Mouse (Mus musculus) kidney, adult 8-10 months (tissue): ENCODE measurements around the gene Setd1b.
"Not testable (repeated sequence)": the region's sequence is repeated elsewhere in the genome, so short reads cannot be mapped to it uniquely, and the experiment has no call there.

Experiments used
- DNase-seq, 2 experiments: peaks; one replicate each; pipeline ENCODE4 v3.0.0; 2022

Gene Setd1b

DNA sequence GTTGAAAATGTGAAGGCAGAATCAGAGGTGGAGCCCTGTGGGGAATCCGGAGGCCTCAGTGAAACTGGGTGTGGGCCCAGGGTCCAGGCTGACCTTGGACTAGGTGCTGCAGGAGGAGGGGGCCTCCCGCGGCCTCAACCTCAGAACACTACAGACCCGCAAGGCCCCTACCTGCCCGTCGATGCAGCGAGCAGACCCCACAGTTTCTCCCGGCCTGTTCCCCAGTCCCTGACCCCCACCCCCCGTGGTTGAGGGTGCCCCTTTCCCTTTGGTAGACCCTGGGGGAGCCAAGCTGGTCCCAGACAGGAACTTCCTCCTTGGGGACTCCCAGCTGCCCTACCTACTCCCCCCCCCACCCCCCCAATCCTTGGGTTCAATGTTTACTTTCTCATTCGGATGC is 24.4 kb downstream of the Setd1b start:
- no peak for DNase-seq

DNA sequence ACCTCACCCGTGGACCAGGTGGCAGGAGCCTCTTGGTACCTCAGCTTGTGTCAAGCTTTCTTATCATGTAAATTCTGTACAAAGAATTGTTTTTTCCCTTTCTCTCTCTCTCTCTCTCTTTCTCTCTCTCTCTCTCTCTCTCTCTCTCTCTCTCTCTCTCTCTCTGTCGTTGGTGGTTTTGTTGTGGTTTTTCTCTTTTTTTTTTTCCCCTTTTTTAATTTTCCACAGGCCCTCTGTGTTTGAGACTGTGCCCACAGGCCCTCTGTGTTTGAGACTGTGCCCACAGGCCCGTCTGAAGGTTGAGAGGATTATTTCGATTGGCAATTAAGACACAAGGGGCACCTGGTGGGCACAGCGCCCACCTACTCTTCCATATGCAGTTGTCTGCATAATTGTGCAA is 25.6 kb downstream of the Setd1b start:
- no peak for DNase-seq

DNA sequence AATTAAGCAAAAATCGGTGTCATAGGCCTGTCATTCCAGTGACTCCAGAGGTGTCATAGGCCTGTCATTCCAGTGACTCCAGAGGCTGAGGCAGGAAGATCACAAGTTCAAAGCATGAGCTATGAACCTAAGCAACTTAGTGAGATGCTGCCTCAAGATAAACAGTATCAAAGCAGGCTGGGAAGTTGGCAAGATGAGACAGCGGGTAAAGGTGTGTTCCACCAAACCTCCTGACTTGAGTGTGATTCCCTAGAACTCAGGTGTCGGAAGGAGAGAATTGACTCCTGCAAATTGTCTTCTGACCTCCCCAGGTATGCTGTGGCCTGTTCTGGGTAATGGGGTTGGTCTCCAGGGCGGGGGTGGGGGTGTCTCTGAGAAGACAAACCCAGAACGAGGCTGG is 27.3 kb downstream of the Setd1b start, which contains the start of gene Psmd9:
Gene Psmd9 (plus strand): TSS at position 130 of the 400 bp plus-strand sequence.
- DNase-seq: no peak

DNA sequence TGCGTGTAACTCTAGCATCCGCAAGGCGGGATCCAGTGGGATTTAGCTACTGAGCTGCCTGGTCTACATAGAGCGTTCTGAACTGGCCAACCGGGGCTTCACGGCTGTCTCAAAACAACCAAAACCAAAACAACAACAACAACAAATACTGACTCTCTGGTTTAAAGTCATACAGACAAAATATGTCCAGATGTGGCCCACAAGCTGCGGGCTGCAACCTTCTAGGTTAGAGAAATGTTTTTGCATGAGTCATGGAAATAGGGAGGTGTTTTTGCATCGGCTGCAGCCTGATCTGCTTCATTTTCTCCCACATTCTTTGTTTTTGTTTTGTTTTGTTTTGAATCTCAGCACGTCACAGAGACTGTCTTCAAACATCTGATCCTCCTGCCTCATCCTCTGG is 28.4 kb downstream of the Setd1b start:
- no peak for DNase-seq

DNA sequence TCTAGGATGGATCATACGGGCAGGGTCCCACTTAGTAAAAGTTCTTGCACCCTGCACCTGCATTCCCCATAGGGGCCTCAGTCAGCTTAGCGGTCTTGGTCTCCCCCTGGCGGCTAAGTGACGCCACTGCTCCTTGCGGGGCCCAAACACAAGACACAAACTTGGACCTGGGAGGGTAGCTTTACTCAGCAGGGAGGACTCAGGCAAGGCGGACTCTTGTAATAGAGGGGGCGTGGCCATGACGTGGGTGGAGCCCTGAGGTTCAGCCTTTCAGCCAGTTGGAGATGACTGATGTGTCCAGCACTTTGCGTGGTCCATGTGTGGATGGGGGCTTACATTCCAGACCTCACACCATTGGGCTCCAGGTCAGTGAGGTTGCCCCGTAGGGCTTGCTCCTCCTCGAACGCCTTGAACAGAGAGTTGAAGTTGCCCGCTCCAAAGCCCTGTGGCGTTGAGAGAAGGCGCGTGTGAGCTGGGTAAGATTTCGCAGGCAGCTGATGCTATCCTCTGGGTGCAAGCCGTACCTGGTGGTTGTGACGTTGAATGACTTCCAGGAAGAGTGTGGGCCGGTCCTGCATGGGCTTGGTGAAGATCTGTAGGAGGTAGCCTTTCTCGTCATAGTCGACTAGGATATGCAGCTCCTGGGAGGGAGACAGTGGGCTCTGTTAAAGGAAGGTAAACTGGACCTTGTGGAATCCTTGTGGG is 29.8 kb downstream of the Setd1b start:
- DNase-seq: peak; percentile 88

DNA sequence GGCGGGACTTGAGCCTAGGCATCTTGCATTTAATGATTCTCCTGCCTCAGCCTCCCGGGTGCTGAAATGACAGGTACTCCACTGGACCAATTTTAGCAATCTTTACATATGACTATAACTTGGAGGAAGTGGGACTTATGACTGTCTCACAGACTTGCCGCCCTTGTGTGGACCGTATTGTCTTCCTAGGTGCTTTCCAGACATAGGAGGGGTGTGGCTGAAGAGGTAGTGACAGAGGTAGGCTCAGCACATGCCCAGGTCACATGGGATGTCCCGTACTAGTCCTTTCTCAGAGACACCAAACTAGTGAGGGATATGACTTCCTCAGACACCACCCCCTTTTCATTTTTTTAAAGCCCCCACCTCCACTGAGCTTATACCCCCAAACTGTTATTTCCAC is 36.8 kb downstream of the Setd1b start:
- DNase-seq: no peak

DNA sequence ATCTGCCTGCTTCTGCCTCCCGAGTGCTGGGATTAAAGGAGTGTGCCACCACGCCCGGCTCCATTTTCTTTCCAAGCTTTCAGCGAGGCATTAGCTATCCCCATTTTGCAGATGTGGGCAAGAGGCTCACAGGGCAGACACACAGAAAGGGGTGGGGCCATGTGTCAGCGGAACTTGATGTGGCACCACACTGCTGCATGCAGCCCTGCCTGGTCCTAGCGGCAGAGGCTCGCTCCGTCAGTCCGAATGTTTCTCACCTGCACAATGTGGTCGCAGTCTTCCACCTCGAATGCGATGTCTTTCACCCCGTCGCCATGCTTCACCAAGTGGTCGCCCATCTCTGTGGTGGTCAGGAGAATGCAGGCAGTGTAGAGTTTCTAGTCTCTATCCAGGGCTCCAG is 38.4 kb downstream of the Setd1b start:
- no peak for DNase-seq

DNA sequence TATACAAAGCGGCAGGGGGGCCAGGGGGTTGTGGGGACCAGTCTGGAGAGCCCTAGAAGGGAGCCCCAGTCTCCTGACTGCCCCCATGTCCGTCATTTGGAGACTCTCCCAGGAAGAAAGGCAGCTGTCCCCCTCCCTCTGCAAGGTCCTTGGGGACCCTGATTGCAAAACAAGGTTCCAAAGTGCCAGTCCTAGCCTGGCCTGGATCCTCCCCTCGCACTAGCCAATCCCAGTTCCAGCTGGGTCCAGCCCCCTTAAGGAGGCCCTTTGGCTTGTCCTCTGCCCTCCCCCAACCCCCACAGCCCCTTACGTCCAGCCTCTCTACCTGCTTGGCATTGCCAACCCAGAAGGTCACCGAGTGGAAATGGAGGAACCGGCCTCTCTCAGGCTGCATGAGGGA is 39.5 kb downstream of the Setd1b start:
- DNase-seq: peak; percentile 81 to 85

DNA sequence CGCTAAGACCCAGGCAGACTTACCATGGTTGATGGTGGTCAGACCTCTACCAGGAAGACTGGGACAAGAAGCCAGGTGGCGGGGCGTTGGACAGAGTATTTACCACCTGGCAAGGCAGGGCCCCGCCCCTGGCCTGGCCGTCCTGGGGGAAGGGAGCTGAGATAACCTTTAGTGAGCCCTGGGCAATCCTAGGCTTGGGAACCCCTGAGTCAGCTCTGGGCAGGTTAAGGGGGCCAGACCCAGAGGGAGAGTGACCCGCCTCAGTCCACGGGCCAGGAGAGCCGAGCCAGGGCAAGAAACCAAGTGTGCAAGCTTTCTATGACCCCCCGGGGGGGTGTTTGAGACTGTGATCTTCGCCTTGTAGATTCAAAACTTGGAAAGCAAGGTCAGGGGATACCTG is 40.7 kb downstream of the Setd1b start, which contains the start of gene Hpd:
Gene Hpd (minus strand): TSS at position 77 of the 400 bp plus-strand sequence.
- DNase-seq: peak; percentile 42 to 81

DNA sequence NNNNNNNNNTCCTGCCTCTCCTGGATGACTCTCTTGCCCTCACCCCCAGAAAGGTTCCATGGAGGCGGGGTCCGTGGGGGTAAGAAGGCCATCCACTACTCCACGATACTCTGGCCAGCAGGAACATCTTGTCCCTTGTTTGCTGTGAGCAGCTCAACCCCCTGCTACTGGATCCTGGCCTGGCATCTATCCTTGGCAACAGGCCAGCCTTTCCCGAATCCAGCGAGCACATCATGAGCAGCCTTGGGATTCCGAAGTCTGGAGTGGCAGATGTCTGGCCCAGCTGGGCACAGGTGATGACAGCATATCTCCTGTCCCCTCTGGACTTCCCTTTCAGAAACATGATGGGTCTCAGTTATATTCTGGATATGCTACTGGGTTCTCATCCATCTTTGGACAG is 44.0 kb downstream of the Setd1b start:
- peak; percentile 54 to 75 for DNase-seq

DNA sequence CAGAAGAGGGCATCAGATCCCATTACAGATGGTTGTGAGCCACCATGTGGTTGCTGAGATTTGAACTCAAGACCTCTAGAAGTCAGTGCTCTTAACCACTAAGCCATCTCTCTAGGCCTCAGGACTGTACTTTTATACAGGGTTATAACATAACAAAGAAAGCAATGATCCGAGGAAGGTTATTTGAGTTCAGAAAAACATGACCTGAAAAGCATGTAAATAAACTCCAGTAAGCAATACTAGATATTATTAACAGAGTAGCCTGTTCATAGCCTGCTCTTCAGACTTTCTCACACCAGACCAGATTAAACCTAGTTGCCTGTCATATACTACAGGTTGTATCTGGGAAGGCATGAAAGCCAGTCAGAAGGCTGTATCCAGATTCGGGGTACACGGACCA is 45.3 kb downstream of the Setd1b start:
- peak in 1 of 2 experiments; percentile 50 for DNase-seq

DNA sequence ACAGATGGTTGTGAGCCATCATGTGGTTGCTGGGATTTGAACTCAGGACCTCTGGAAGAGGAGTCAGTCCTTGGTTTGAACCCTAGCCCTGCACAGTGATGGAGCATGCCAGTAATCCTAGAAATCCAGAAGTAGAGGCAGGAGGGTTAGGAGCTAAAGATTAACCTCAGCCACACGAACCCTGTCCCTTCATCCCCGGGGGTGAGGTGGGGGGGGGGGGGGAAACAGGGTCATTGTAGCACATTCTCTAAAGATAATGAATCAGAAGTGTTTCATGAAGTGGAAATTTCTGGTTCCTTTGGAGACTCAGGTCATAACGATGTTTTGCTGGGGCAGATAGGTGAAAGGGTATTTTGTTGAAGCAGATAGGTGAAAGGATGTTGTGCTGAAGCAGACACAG is 48.9 kb downstream of the Setd1b start:
- DNase-seq: no peak

DNA sequence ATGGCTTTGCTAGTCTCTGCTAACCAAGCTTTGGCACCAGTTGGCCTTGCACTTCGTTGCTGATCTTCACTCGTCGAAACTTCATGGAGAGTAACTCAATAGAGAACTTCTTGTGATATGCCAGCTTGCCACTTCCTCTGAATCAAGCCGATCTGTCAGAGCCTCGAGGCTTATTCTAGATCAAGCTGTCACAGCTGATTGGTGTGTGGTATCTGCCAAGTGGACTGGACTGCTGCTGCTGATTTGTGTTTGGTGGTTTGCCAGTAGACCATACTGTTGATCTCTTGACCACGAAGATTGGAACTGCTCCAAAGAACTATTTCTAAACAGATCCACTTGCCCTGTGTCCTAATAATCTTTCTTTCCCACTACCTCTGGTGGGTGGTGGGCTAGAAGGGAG is 49.4 kb downstream of the Setd1b start:
- peak; percentile 43 to 81 for DNase-seq

DNA sequence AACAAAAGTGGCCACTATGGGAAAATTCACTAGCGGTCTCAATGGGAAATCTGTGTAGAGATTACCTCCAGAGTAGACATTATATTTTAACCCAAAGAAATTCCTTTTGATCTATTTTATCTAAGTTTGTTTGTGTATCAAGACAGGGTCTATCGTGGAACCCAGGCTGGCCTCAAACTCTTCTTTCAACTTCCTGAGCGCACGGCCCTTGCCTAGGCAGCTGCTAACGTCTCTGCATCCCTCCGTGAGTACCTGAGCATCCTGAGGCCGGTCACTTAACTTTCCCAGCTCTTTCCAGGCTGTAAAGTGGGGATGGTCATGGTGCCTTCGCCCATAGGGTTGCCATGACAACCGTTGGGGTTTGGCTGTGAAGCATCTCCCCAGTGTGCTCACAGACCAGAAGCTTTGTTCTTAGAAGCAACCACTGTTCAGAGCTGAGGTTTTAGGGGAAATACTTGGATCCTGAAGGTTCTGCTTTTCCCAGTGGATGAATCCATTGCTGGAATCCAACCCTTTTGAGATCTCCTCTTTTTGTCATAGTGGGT is 50.7 kb downstream of the Setd1b start:
- DNase-seq: no peak

DNA sequence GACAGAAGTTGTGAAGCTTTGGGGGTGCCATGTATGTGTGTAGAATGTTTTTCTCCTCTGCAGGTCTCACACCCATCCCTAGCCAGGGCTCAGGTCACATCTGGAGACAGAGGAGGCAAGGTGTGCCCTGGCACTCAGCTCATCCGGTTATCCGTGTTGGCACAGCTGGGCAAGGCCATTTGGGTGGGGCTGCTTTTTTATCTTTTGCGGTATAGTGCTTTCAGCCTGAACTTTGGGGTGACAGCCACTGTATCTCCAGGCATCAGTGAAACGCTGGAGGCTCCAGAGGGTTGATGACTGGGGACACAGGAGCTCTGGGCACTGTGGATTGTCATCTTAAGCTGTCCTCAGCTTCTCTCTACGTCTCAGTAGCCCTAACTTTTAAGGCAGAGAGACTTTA is 51.4 kb downstream of the Setd1b start:
- DNase-seq: no peak

DNA sequence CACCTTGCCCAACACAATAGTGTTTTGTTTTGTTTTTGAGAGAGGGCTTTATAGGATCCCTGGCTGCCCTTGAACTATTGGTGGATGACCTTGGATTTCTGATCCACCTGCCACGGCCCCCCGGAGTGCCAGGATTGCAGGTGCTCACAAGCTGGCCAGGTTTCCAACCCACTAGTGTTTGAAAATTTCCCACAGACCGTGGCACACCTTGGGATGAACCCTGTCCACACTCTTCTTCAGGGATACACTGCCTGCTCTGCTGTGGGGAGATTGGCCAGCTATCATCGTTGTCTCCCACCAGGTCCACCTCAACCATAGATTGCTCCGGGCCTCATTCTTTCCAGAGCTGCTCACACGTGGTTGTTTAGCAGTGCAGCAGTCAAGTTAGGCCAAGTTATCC is 52.9 kb downstream of the Setd1b start:
- DNase-seq: no peak

DNA sequence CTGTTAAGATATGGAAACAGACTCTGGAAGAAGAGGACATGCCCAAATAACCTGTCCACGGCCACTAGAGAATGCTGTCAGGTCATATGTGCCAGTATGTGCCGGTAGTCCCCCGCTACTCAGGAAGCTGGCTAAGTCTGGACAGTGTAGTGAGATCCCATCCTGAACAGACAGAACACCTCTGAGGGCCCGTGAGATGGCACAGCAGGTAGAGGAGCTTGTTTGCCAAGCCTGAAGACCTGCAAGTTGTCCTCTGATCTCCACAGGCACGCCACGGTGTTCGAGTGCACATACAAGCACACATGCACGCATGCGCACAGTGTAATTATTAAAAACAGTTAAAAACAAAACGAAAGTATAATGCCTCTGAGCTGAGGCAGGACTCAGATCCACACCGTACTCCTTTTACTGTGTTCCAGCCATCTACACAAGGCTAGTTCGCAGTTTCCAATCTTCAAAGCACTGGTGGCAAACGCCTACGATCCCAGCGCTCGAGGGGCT is 53.6 kb downstream of the Setd1b start:
- no peak for DNase-seq

DNA sequence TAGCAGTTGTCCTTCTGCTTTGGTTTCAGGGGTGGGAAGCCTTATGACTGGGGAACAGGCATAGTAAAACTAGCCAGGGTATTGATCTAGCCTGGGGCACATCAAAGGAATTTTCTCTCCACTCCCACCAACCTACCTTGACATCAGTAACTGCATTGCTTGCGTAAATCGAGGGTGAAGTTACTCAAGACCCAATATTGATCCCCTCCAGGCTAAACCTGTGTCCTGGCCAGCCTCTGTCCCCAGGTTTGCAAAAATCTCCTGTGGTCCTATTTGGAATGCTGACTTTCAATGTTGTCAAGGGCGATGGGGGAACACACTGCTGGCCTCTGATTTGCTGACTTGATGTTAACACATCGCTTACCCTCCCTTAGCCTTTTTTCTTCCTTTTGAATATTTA is 54.8 kb downstream of the Setd1b start:
- DNase-seq: no peak

DNA sequence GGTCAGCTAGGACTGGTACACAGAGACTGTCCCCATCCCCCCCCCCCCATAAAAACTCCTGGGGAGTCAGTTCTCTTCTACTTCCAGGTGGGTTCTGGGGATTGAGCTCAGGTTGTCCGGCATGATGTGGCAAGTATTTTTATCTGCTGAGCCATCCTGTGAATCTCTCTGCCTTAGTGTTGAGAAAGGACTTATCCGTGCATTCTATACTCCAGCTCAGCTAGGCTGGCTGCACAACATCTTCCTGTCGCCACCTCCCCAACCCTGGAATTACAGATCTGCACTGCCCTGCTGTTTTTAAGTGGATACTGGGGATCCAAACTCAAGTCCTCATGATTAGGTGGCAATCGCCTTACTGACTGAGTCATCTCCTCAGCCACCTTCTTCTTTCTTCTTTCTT is 56.5 kb downstream of the Setd1b start:
- DNase-seq: no peak

DNA sequence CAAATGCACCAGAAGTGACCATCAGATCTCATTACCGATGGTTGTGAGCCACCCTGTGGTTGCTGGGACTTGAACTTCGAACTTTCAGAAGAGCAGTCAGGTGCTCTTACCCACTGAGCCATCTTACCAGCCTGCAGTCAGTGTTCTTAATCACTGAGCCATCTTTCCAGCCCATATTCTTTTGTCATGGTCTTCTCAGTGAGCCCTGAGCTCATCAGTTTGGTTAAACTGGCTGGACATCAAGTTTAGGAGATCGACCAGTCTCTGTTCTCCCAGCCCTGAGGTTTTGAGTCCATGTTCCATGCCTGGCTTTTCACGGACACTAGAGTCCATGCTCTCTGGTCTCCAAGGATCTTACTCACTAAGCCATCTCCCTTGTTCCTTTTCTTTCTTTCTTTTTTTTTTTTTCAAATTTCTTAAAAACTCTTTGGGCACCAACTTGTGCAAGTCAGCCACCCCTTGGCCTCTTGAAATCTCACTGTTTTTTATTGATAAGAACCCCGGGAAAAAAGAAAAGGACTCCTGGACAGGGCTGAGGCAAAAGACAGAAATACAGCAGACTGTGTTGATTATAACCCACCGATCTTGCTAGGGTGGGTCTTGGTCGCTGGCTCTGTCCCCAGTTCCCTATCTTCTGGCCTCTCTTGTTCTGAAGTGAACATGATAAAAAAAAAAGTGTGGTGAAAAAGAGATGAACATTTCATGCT is 59.0 kb downstream of the Setd1b start:
- DNase-seq: not testable (repeated sequence)

DNA sequence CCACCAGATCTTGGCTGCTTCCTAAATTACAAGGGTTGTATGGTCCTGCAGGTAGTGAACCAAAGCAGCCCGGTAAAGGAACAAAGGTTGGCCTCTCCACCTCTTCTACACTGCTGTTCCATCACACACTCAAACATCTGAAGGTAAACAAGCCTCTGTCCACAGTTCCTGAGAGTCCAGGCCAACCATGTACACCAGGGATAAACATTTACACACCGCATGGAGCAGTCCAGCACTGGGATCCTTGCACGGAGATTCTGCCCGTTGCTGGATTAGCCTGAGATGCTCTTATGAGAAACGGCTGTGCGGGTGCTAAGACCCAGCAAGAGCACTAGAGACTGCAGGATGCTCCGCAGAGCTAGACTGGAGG is 59.5 kb downstream of the Setd1b start:
- peak; percentile 36 to 81 for DNase-seq

DNA sequence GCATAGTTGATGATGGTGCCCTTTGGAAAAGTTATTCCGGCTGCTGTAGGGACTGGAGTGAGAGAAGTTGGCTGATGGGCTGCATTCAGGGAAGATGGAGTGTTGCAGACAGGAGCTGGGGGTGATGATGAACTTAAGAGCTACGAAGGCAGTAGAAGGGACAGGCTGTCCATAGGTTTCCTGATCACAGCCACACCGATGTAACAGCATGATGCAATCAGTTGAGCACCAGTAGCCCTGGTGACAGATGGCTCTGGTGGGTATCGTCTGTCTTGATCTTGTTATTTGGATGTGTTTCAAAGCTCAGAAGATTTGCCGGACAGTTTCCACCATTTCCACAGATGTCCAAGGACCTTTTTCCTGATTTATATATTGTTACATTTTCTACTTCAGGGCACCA is 60.0 kb downstream of the Setd1b start:
- no peak for DNase-seq

DNA sequence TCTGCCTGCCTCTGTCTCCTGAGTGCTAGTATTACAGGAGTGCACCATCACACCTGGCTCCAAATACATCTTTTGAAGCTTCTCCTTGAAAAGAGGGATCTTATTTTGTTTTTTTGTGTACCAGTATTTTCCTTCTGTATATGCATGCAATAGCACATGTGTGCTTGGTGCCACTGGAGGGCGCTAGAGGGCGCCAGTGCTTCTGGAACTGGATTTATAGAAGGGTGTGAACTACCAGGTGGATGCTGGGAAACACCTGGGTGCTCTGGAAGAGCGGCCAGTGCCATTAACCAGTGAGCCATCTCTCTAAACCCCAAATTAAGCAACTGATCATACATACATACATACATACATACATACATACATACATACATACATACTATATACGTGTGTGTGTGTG is 60.8 kb downstream of the Setd1b start:
- DNase-seq: not testable (repeated sequence)

DNA sequence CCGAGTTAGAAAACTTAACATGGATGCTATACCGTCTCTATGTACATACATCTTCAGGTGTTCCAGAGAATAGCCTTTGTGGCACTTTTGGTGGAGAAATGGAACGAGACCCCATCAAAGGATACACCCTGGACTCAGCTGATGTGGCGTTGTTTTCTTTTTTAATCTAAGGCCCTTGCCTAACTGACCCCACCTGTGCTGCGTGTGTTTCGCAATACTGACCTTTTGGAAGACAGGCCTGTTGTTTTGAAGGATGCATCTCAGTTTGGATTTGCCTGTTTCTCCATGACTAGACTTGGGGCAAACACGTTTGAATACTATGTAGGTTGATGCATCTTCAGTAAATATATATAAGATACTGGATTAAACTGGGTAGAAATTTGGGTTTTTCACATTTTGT is 61.6 kb downstream of the Setd1b start:
- not testable (repeated sequence) for DNase-seq
